Mouse (Mus musculus) G1E (cell line): Measurements from ENCODE around the gene Tulp1. TPM values are rescaled to one million over a fixed set of nuclear protein-coding genes. Genes with fewer than 3 reads are reported as not detected.
"Not testable (repeated sequence)": the region's sequence is repeated elsewhere in the genome, so short reads cannot be mapped to it uniquely, and the experiment has no call there.

ENCODE experiments used
- ATAC-seq: 2 replicates; pipeline ENCODE4 v1.8.0; 2016; ENCODE audit warnings: mild to moderate bottlenecking; ENCODE audit not compliant: insufficient number of reproducible peaks, poor library complexity, low FRiP score, severe bottlenecking; ENCODE audit errors: extremely low read depth
- DNase-seq: peaks from one replicate; pipeline ENCODE4 v3.0.0; 2012; ENCODE audit warnings: low spot score
- H3K27me3 ChIP-seq: 2 replicates; pipeline ENCODE4 v1.6.1; 2012; ENCODE audit warnings: mild to moderate bottlenecking, low read length, inconsistent platforms; ENCODE audit not compliant: insufficient read depth
- H3K36me3 ChIP-seq: replicated peaks from 2 replicates; pipeline ENCODE3; 2012; ENCODE audit warnings: mild to moderate bottlenecking, inconsistent platforms
- H3K4me1 ChIP-seq: 2 replicates; pipeline ENCODE4 v1.6.1; 2012; ENCODE audit warnings: low read depth, low read length, inconsistent platforms, mixed read lengths; ENCODE audit not compliant: insufficient read depth
- H3K4me3 ChIP-seq: 2 replicates; pipeline ENCODE4 v1.5.1; 2012; ENCODE audit warnings: low read depth, mild to moderate bottlenecking, inconsistent platforms, low read length, moderate library complexity, mixed read lengths
- H3K9me3 ChIP-seq: replicated peaks from 2 replicates; pipeline ENCODE4 v1.6.1; 2012; ENCODE audit warnings: inconsistent platforms
- CTCF ChIP-seq: IDR thresholded peaks from 2 replicates; pipeline ENCODE4 v1.5.1; 2012; ENCODE audit warnings: low read depth, low read length, inconsistent platforms, mixed read lengths
- GATA1 ChIP-seq: IDR thresholded peaks from 2 replicates; pipeline ENCODE4 v1.6.1; 2012; ENCODE audit warnings: borderline replicate concordance, low read length, inconsistent platforms, mixed read lengths
- GATA2 ChIP-seq: IDR thresholded peaks from 2 replicates; pipeline ENCODE4 v1.6.1; 2012; ENCODE audit warnings: low read depth, low read length, inconsistent platforms, borderline replicate concordance
- POLR2AphosphoS5 ChIP-seq: IDR thresholded peaks from 2 replicates; pipeline ENCODE4 v1.6.1; 2012; ENCODE audit warnings: low read depth, low read length, inconsistent platforms; ENCODE audit not compliant: insufficient replicate concordance
- TAL1 ChIP-seq: conservative IDR thresholded peaks from 2 replicates; pipeline ENCODE4 v1.6.1; 2012; ENCODE audit warnings: low read depth, low read length, inconsistent platforms, mixed read lengths
- polyA plus RNA-seq: library from polyadenylated mRNA; stranded (reverse); fragments of >175 nt; gene quantifications from 2 replicates; pipeline ENCODE4 v1.2.3, GENCODE M21; 2012
- total RNA-seq, 2 experiments: library from RNA; stranded (forward) in 1 of 2; stranded (reverse) in 1 of 2; fragments of 200-1000 nt in 1 of 2; fragments of >200 nt in 1 of 2; fragmentation: Nextera tagmentation in 1 of 2; gene quantifications; 2 replicates each; pipeline ENCODE4 v1.2.3; 2014 to 2017

Gene Tulp1
- total and polyA plus RNA-seq, 3 experiments: 0.16 TPM; not detected in 2

GRCm38 (mm10) chr17:28369056-28369455 lies 4.0 kb upstream of the Tulp1 start:
- H3K9me3 ChIP-seq: no peaks in the 10 kb centered on the region
- DNase-seq (no peak), ATAC-seq (no peak)
- H3K27me3 ChIP-seq: peaks cover 38% of the 10 kb centered on the region
- no peak for TF ChIP-seq POLR2AphosphoS5
- TF ChIP-seq TAL1: no peak
- TF ChIP-seq GATA1: no peak
- TF ChIP-seq CTCF: no peak
- TF ChIP-seq GATA2: no peak
- no peak overlapping the region for H3K4me3 ChIP-seq
- no peaks in the 10 kb centered on the region for H3K36me3 ChIP-seq
- peaks cover 21% of the 10 kb centered on the region for H3K4me1 ChIP-seq

GRCm38 (mm10) chr17:28368449-28368848 lies 3.4 kb upstream of the Tulp1 start:
- peaks cover 41% of the 10 kb centered on the region for H3K27me3 ChIP-seq
- H3K36me3 ChIP-seq: no peaks in the 10 kb centered on the region
- H3K9me3 ChIP-seq: no peaks in the 10 kb centered on the region
- DNase-seq: peak; percentile 72
- peaks cover 18% of the 10 kb centered on the region for H3K4me1 ChIP-seq
- H3K4me3 ChIP-seq: no peak overlapping the region; the same call in 1 of the 2 replicates
- ATAC-seq: no peak
- TF ChIP-seq CTCF: peak; percentile 97
- TF ChIP-seq GATA1: no peak

GRCm38 (mm10) chr17:28363507-28363906 lies 1.5 kb downstream of the Tulp1 start:
- Histone ChIP-seq H3K36me3 (no peaks in the 10 kb centered on the region), H3K9me3 (no peaks in the 10 kb centered on the region), H3K4me3 (no peak overlapping the region), H3K27me3 (peaks cover 73% of the 10 kb centered on the region), H3K4me1 (peaks cover 18% of the 10 kb centered on the region)
- ATAC-seq (no peak), DNase-seq (no peak)
- TF ChIP-seq TAL1: no peak
- TF ChIP-seq POLR2AphosphoS5: no peak
- no peak for TF ChIP-seq GATA2
- no peak for TF ChIP-seq GATA1
- no peak for TF ChIP-seq CTCF

GRCm38 (mm10) chr17:28362653-28363292 lies 2.2 kb downstream of the Tulp1 start:
- TF ChIP-seq POLR2AphosphoS5 (no peak), GATA2 (no peak), GATA1 (no peak), CTCF (no peak), TAL1 (no peak)
- Histone ChIP-seq H3K9me3 (no peaks in the 10 kb centered on the region), H3K36me3 (no peaks in the 10 kb centered on the region), H3K4me3 (peak overlapping the region; percentile 2; the same call in 1 of the 2 replicates), H3K27me3 (peaks cover 78% of the 10 kb centered on the region), H3K4me1 (peaks cover 18% of the 10 kb centered on the region)
- DNase-seq (no peak), ATAC-seq (no peak)

GRCm38 (mm10) chr17:28361921-28362652 lies 2.9 kb downstream of the Tulp1 start:
- peak overlapping the region; percentile 2; the same call in 1 of the 2 replicates for H3K4me3 ChIP-seq
- peaks cover 18% of the 10 kb centered on the region for H3K4me1 ChIP-seq
- TF ChIP-seq TAL1 (no peak), GATA1 (no peak), POLR2AphosphoS5 (no peak), GATA2 (no peak), CTCF (no peak)
- H3K9me3 ChIP-seq: no peaks in the 10 kb centered on the region
- H3K36me3 ChIP-seq: no peaks in the 10 kb centered on the region
- DNase-seq (no peak), ATAC-seq (no peak)
- peaks cover 80% of the 10 kb centered on the region for H3K27me3 ChIP-seq

GRCm38 (mm10) chr17:28360531-28361277 lies 4.3 kb downstream of the Tulp1 start:
- Histone ChIP-seq H3K27me3 (peaks cover 82% of the 10 kb centered on the region), H3K9me3 (no peaks in the 10 kb centered on the region), H3K4me3 (no peak overlapping the region), H3K36me3 (no peaks in the 10 kb centered on the region), H3K4me1 (peaks cover 18% of the 10 kb centered on the region)
- no peak for DNase-seq
- ATAC-seq: no peak
- TF ChIP-seq TAL1: no peak
- no peak for TF ChIP-seq POLR2AphosphoS5
- TF ChIP-seq CTCF: no peak
- no peak for TF ChIP-seq GATA1
- no peak for TF ChIP-seq GATA2

GRCm38 (mm10) chr17:28358576-28359261 lies 6.3 kb downstream of the Tulp1 start:
- H3K27me3 ChIP-seq: peaks cover 79% of the 10 kb centered on the region
- not testable (repeated sequence) for H3K9me3 ChIP-seq, DNase-seq, H3K36me3 ChIP-seq, H3K4me3 ChIP-seq, ATAC-seq
- H3K4me1 ChIP-seq: peaks cover 18% of the 10 kb centered on the region
